Mouse (Mus musculus): ENCODE measurements at regions not wholly inside any gene's neighbourhood (a gene's known extent, or its start where the extent isn't known, plus 50 kb on each side); places are given as distances from the start of the nearest gene placed in this dataset.
A peak's percentile ranks its signal among the peaks of the same experiment; 100 is the strongest.

GRCm38 (mm10) chrX:68954687-68955086 is 61.8 kb upstream of the Gm6812 start:
- no peaks in the 10 kb centered on the region for H3K4me1 ChIP-seq (replicated peaks; ENCODE audit: control insufficient read depth, insufficient read depth, low read length)
- no peak overlapping the region for H3K27ac ChIP-seq (ENCODE audit: low read depth, low read length)
- ATAC-seq (ENCODE audit: low FRiP score) (no peak), DNase-seq (ENCODE audit: low spot score) (no peak)
- H3K36me3 ChIP-seq (ENCODE audit: control insufficient read depth, insufficient read depth, low read length), result no peaks in the 10 kb centered on the region
- 27% methylated on average over 1 of the region's 1 CpGs for WGBS
- H3K4me2 ChIP-seq (replicated peaks; ENCODE audit: low read depth, low read length), result no peak overlapping the region
- no peaks in the 10 kb centered on the region for H3K27me3 ChIP-seq (ENCODE audit: control insufficient read depth, insufficient read depth, low read length)
- no peak overlapping the region for H3K4me3 ChIP-seq (ENCODE audit: low read depth, low read length)
- H3K9ac ChIP-seq (ENCODE audit: low read depth, low read length), result no peak overlapping the region
- no peaks in the 10 kb centered on the region for H3K9me3 ChIP-seq (ENCODE audit: control insufficient read depth, low read length)

GRCm38 (mm10) chrX:68953298-68953697 is 60.4 kb upstream of the Gm6812 start:
- DNase-seq (ENCODE audit: low spot score) (no peak), ATAC-seq (ENCODE audit: low FRiP score) (no peak)
- Histone ChIP-seq H3K9me3 (ENCODE audit: control insufficient read depth, low read length) (no peaks in the 10 kb centered on the region), H3K4me2 (replicated peaks; ENCODE audit: low read depth, low read length) (no peak overlapping the region), H3K4me3 (ENCODE audit: low read depth, low read length) (no peak overlapping the region), H3K9ac (ENCODE audit: low read depth, low read length) (no peak overlapping the region), H3K36me3 (ENCODE audit: control insufficient read depth, insufficient read depth, low read length) (no peaks in the 10 kb centered on the region), H3K27ac (ENCODE audit: low read depth, low read length) (no peak overlapping the region), H3K27me3 (ENCODE audit: control insufficient read depth, insufficient read depth, low read length) (no peaks in the 10 kb centered on the region), H3K4me1 (replicated peaks; ENCODE audit: control insufficient read depth, insufficient read depth, low read length) (no peaks in the 10 kb centered on the region)
- 74% methylated on average over 2 of the region's 2 CpGs for WGBS

- Histone ChIP-seq H3K4me1 (replicated peaks; ENCODE audit: control insufficient read depth, insufficient read depth, low read length) (no peaks in the 10 kb centered on the region), H3K27me3 (ENCODE audit: control insufficient read depth, insufficient read depth, low read length) (no peaks in the 10 kb centered on the region), H3K27ac (ENCODE audit: low read depth, low read length) (no peak overlapping the region), H3K9ac (ENCODE audit: low read depth, low read length) (no peak overlapping the region), H3K9me3 (ENCODE audit: control insufficient read depth, low read length) (no peaks in the 10 kb centered on the region), H3K36me3 (ENCODE audit: control insufficient read depth, insufficient read depth, low read length) (no peaks in the 10 kb centered on the region), H3K4me3 (ENCODE audit: low read depth, low read length) (no peak overlapping the region), H3K4me2 (replicated peaks; ENCODE audit: low read depth, low read length) (no peak overlapping the region)
- DNase-seq (ENCODE audit: low spot score) (peak; percentile 11), ATAC-seq (ENCODE audit: low FRiP score) (no peak)
- WGBS, result 29% methylated on average over 1 of the region's 1 CpGs
Observed at GRCm38 (mm10) chrX:68950730-68951129, 57.9 kb upstream of the Gm6812 start.

GRCm38 (mm10) chrX:68945741-68946140 is 52.9 kb upstream of the Gm6812 start:
- Histone ChIP-seq H3K27me3 (ENCODE audit: control insufficient read depth, insufficient read depth, low read length) (no peaks in the 10 kb centered on the region), H3K36me3 (ENCODE audit: control insufficient read depth, insufficient read depth, low read length) (no peaks in the 10 kb centered on the region), H3K4me2 (replicated peaks; ENCODE audit: low read depth, low read length) (no peak overlapping the region), H3K27ac (ENCODE audit: low read depth, low read length) (no peak overlapping the region), H3K4me3 (ENCODE audit: low read depth, low read length) (no peak overlapping the region), H3K9ac (ENCODE audit: low read depth, low read length) (no peak overlapping the region), H3K4me1 (replicated peaks; ENCODE audit: control insufficient read depth, insufficient read depth, low read length) (no peaks in the 10 kb centered on the region), H3K9me3 (ENCODE audit: control insufficient read depth, low read length) (no peaks in the 10 kb centered on the region)
- DNase-seq (ENCODE audit: low spot score) (no peak), ATAC-seq (ENCODE audit: low FRiP score) (no peak)

Measured in hindbrain, embryonic 11.5 days (tissue).